Mouse (Mus musculus) MEL-GATA-1-ER (cell line): ENCODE measurements at regions not wholly inside any gene's neighbourhood (a gene's known extent, or its start where the extent isn't known, plus 50 kb on each side); places are given as distances from the start of the nearest gene placed in this dataset.

Source experiments
- DNase-seq: peaks from one replicate; pipeline ENCODE4 v3.0.0-alpha.2; 2012; ENCODE audit warnings: low read depth; ENCODE audit errors: extremely low read depth

GRCm38 (mm10) chr9:61819836-61820235, 94.5 kb downstream of the Rplp1 start:
- DNase-seq = no peak

- no peak for DNase-seq
Measured at GRCm38 (mm10) chr9:61816589-61817179, 97.7 kb downstream of the Rplp1 start.

- DNase-seq = no peak
Measured at GRCm38 (mm10) chr9:61815995-61816394, 98.3 kb downstream of the Rplp1 start.

- DNase-seq = no peak
Measured at GRCm38 (mm10) chr9:61813291-61813690, 101.1 kb downstream of the Rplp1 start.

GRCm38 (mm10) chr9:61812315-61812714, 102.0 kb downstream of the Rplp1 start:
- no peak for DNase-seq

- DNase-seq = no peak
Measured at GRCm38 (mm10) chr9:61810456-61810855, 103.9 kb downstream of the Rplp1 start.

GRCm38 (mm10) chr9:61808351-61809225, 105.8 kb downstream of the Rplp1 start:
- no peak for DNase-seq

- no peak for DNase-seq
Measured at GRCm38 (mm10) chr9:61805971-61806370, 108.4 kb downstream of the Rplp1 start.

- no peak for DNase-seq
Measured at GRCm38 (mm10) chr9:61803555-61803954, 110.8 kb downstream of the Rplp1 start.

GRCm38 (mm10) chr9:61802694-61803093, 111.6 kb downstream of the Rplp1 start:
- no peak for DNase-seq

- DNase-seq = no peak
Measured at GRCm38 (mm10) chr9:61799535-61799934, 114.8 kb downstream of the Rplp1 start.

- no peak for DNase-seq
Measured at GRCm38 (mm10) chr9:61795910-61796309, 118.4 kb downstream of the Rplp1 start.

GRCm38 (mm10) chr9:61791435-61792064, 122.8 kb downstream of the Rplp1 start:
- no peak for DNase-seq

GRCm38 (mm10) chr9:61790849-61791248, 123.5 kb downstream of the Rplp1 start:
- DNase-seq = no peak

- no peak for DNase-seq
Measured at GRCm38 (mm10) chr9:61789066-61789897, 125.1 kb downstream of the Rplp1 start.

- DNase-seq = no peak
Measured at GRCm38 (mm10) chr9:61781469-61781868, 132.9 kb downstream of the Rplp1 start.

GRCm38 (mm10) chr9:61780186-61780939, 134.0 kb downstream of the Rplp1 start:
- no peak for DNase-seq

GRCm38 (mm10) chr9:61779165-61779564, 135.2 kb downstream of the Rplp1 start:
- DNase-seq = no peak

GRCm38 (mm10) chr9:61776446-61776845, 137.9 kb downstream of the Rplp1 start:
- no peak for DNase-seq

GRCm38 (mm10) chr9:61770207-61770955, 144.0 kb downstream of the Rplp1 start:
- DNase-seq = no peak
